Mouse (Mus musculus) neural tube, embryonic 14.5 days (tissue): Measurements from ENCODE around the gene Prdm16. TPM values are rescaled to one million over a fixed set of nuclear protein-coding genes. Genes with fewer than 3 reads are reported as not detected.

Experiments
- ATAC-seq: fragments of 200-750 bp; cut with Nextera tagmentation; 2 replicates; pipeline ENCODE4 v1.8.0; 2017; ENCODE audit warnings: low read depth, mild to moderate bottlenecking, moderate TSS enrichment, moderate library complexity
- H3K27ac ChIP-seq: fragments of 300-500 bp; sonication (generic); 2 replicates; pipeline ENCODE4 v1.5.1; 2014; ENCODE audit warnings: low read depth, mild to moderate bottlenecking, control low read depth, low read length, moderate library complexity, mixed read lengths
- H3K27me3 ChIP-seq: fragments of 300-500 bp; sonication (generic); 2 replicates; pipeline ENCODE4 v1.6.1; 2014; ENCODE audit warnings: low read length; ENCODE audit not compliant: control insufficient read depth, insufficient read depth
- H3K36me3 ChIP-seq: fragments of 300-500 bp; sonication (generic); 2 replicates; pipeline ENCODE4 v1.6.1; 2014; ENCODE audit warnings: low read length, mixed read lengths; ENCODE audit not compliant: control insufficient read depth, insufficient read depth
- H3K4me1 ChIP-seq: fragments of 300-500 bp; sonication (generic); 2 replicates; pipeline ENCODE4 v1.6.1; 2014; ENCODE audit warnings: low read length; ENCODE audit not compliant: control insufficient read depth, insufficient read depth
- H3K4me2 ChIP-seq: fragments of 300-500 bp; sonication (generic); 2 replicates; pipeline ENCODE4 v1.6.1; 2014; ENCODE audit warnings: mild to moderate bottlenecking, low read depth, low read length, control low read depth
- H3K4me3 ChIP-seq: fragments of 300-500 bp; sonication (generic); 2 replicates; pipeline ENCODE4 v1.5.1; 2014; ENCODE audit warnings: low read depth, low read length, control low read depth, mixed read lengths
- H3K9ac ChIP-seq: fragments of 300-500 bp; sonication (generic); replicated peaks from 2 replicates; pipeline ENCODE4 v1.6.1; 2014; ENCODE audit warnings: low read depth, mild to moderate bottlenecking, control low read depth, low read length, mixed read lengths
- H3K9me3 ChIP-seq: fragments of 300-500 bp; sonication (generic); 2 replicates; pipeline ENCODE4 v1.6.1; 2016; ENCODE audit warnings: low read length; ENCODE audit not compliant: control insufficient read depth
- WGBS: fragments of 180-500 bp; shearing (Covaris S2); extraction: QIAGEN DNeasy Blood & Tissue Kit; methylation state at CpG from one replicate; pipeline ENCODE4 v1.1.7; 2014; 5-methylcytosine and 5-hydroxymethylcytosine counted together
- polyA plus RNA-seq: library from polyadenylated mRNA; unstranded; fragments of >200 nt; fragmentation: Nextera tagmentation; extraction: Ambion mirVana; gene quantifications from 2 replicates; pipeline ENCODE4 v1.2.1, GENCODE M21; 2014

Prdm16 gene
- polyA plus RNA-seq = 4.6 and 5.7 TPM in 2 replicates

DNA sequence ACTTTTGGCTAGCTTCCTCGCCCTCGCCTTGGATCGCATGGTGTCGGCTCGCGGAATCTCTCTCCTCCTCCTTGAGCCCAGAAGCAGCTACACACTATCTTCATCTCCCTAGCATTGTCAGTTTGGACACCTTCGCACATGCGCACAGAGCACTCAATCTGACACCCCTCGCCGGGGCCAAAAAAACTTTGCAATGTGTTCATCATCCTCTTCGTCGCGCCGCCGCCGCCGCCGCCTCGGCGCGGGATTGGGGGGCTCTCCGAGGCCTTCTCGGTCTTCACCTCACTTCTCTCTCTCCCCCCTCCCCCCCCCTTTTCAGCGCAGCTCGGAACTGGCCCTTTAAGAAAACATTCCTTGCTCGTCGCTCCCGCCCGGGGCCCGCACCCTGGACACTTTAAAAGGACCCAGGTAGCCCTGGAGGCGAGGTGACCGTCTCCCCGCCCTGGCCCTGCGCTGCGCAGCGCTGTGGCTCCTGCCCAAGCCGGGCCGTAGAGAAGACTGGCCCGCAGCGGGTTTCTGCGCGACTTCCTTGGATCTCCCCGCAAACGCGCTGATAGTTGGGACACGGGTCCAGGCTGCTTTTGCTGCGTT, at the start of gene Prdm16:
Prdm16 (minus strand) TSS at position 153 of the 591 bp plus-strand sequence.
- H3K27ac ChIP-seq = peak within 1 kb of the TSS; percentile 57
- peak within 1 kb of the TSS; percentile 50 for H3K9ac ChIP-seq
- H3K9me3 ChIP-seq = no peaks in the 10 kb centered on the region
- peak within 1 kb of the TSS; percentile 36 for H3K4me3 ChIP-seq
- peaks cover 10% of the 10 kb centered on the region; the same call in 1 of the 2 replicates for H3K4me1 ChIP-seq
- no peaks in the 10 kb centered on the region for H3K36me3 ChIP-seq
- H3K27me3 ChIP-seq = peaks cover 38% of the 10 kb centered on the region
- WGBS = under 1% methylated on average over 47 of the region's 47 CpGs
- H3K4me2 ChIP-seq = peak within 1 kb of the TSS; percentile 50
- ATAC-seq = peak; percentile 20; the same call in 1 of the 2 replicates

GRCm38 (mm10) chr4:154683068-154683752, 46.5 kb upstream of the Prdm16 start:
- no peak overlapping the region for H3K9ac ChIP-seq
- H3K4me1 ChIP-seq = no peaks in the 10 kb centered on the region
- H3K36me3 ChIP-seq = no peaks in the 10 kb centered on the region
- 78% methylated on average over 5 of the region's 5 CpGs for WGBS
- H3K27me3 ChIP-seq = no peaks in the 10 kb centered on the region
- H3K4me3 ChIP-seq = no peak overlapping the region
- H3K9me3 ChIP-seq = no peaks in the 10 kb centered on the region
- no peak for ATAC-seq
- H3K4me2 ChIP-seq = no peak overlapping the region
- H3K27ac ChIP-seq = no peak overlapping the region

DNA sequence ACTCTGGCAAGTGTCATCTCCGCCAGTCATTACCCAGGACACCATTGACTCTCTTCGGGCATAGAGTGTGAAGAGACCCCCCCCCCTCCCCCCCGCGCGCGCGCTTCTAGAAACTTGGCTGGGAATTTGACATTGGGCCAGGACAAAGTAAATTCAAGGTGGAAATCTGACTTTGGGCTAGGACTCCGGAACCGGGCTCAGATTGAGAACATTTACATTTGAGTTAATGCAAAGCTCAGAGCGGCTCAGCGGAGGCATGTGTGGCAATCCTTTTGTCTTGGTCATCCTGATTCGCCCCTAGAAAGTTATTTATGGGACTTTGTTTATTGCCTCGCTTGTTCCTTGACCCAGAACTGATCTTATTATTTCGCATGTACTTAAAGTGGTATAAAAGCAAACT, 45.6 kb upstream of the Prdm16 start:
- H3K36me3 ChIP-seq = no peaks in the 10 kb centered on the region
- no peaks in the 10 kb centered on the region for H3K27me3 ChIP-seq
- no peak overlapping the region for H3K27ac ChIP-seq
- no peak overlapping the region for H3K4me2 ChIP-seq
- no peaks in the 10 kb centered on the region for H3K4me1 ChIP-seq
- no peak for ATAC-seq
- no peak overlapping the region for H3K4me3 ChIP-seq
- WGBS = 17% methylated on average over 14 of the region's 14 CpGs
- H3K9ac ChIP-seq = no peak overlapping the region
- H3K9me3 ChIP-seq = no peaks in the 10 kb centered on the region

DNA sequence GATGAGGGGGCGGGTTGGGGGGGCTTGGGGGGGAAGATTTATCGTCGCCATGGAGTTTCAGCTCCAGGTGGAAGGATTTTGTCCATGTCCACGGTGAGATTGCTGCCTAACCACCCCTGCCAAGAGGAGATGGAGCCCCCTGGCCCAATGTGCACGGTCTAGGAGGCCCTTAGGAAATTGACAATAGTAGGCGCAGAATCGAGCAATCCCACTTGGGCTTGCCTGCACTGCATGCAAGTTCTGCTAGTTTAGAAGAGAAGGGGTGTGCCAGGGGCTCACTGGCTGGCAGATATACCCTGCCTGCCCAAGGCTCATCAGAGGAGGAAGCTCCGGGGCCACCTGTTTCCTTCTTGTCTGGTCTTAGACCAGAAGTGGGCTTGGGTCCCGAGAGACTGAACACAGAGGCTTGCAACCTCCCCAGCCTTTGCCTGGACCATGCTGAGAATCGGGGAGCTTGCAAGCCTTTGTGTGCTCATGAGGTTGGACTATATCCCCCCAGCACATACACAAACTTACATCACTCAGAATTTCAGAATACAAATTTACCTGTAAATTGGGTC, 38.8 kb upstream of the Prdm16 start:
- H3K9ac ChIP-seq = no peak overlapping the region
- no peaks in the 10 kb centered on the region for H3K9me3 ChIP-seq
- ATAC-seq = no peak
- no peak overlapping the region for H3K4me3 ChIP-seq
- no peak overlapping the region for H3K27ac ChIP-seq
- no peak overlapping the region for H3K4me2 ChIP-seq
- 49% methylated on average over 10 of the region's 10 CpGs for WGBS
- H3K27me3 ChIP-seq = no peaks in the 10 kb centered on the region
- no peaks in the 10 kb centered on the region for H3K36me3 ChIP-seq
- peaks cover 6% of the 10 kb centered on the region; the same call in 1 of the 2 replicates for H3K4me1 ChIP-seq

GRCm38 (mm10) chr4:154674966-154675365, 38.3 kb upstream of the Prdm16 start:
- peaks cover 6% of the 10 kb centered on the region; the same call in 1 of the 2 replicates for H3K4me1 ChIP-seq
- WGBS = 15% methylated on average over 15 of the region's 15 CpGs
- H3K4me3 ChIP-seq = 0 out of 2 replicates have a peak overlapping the region, but pooled peaks have one; percentile 4
- H3K9ac ChIP-seq = no peak overlapping the region
- no peak for ATAC-seq
- H3K9me3 ChIP-seq = no peaks in the 10 kb centered on the region
- no peaks in the 10 kb centered on the region for H3K36me3 ChIP-seq
- no peaks in the 10 kb centered on the region for H3K27me3 ChIP-seq
- no peak overlapping the region for H3K27ac ChIP-seq
- H3K4me2 ChIP-seq = peak overlapping the region; percentile 37

DNA sequence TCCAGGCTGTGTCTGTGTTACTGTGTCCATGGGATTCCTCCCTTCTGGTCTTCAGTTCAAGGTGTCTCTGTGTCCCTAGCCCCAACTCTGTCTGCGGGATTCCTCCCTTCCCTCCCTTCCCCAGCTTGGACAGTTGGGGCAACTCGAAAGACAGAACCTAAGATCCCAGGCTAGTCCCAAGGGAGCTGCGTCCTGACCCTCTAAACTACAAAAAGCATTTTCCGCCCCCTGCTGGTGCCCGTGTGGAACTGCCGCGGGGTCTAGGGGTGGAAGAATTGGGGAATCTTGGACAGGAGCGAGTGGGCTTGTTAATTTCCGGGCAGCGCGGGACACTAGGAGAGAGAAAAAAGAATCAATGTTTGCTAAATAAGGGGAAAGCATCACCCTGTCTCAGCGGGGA, 37.9 kb upstream of the Prdm16 start:
- Histone ChIP-seq H3K9ac (no peak overlapping the region), H3K4me1 (peaks cover 6% of the 10 kb centered on the region; the same call in 1 of the 2 replicates), H3K4me3 (0 out of 2 replicates have a peak overlapping the region, but pooled peaks have one; percentile 4), H3K4me2 (peak overlapping the region; percentile 37), H3K27ac (no peak overlapping the region), H3K9me3 (no peaks in the 10 kb centered on the region), H3K36me3 (no peaks in the 10 kb centered on the region), H3K27me3 (no peaks in the 10 kb centered on the region)
- WGBS = 1% methylated on average over 12 of the region's 12 CpGs
- ATAC-seq = no peak

DNA sequence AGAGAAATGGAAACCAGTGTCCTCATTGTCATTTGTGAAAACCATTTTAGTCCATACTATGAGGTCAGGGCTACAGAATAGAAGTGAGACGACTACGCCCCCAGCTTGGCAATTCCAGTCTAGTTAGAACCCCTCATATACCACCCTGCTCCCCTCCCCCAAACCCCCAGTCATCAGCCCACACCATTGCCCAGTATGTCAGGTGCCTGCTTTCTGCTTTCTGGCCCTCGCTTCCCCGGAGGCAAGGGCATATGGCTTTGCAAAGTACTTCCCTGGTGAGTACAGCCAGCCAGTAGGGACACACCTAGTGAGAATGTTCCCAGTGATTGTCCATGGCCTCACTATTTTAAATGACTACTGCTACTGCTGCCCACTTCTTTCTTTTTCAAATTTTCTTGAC, 37.3 kb upstream of the Prdm16 start:
- H3K27ac ChIP-seq = no peak overlapping the region
- H3K27me3 ChIP-seq = no peaks in the 10 kb centered on the region
- 79% methylated on average over 4 of the region's 4 CpGs for WGBS

GRCm38 (mm10) chr4:154672027-154672426, 35.4 kb upstream of the Prdm16 start:
- Histone ChIP-seq H3K4me2 (no peak overlapping the region), H3K4me3 (no peak overlapping the region), H3K9ac (no peak overlapping the region), H3K36me3 (no peaks in the 10 kb centered on the region), H3K27ac (no peak overlapping the region), H3K27me3 (no peaks in the 10 kb centered on the region), H3K4me1 (peaks cover 6% of the 10 kb centered on the region; the same call in 1 of the 2 replicates), H3K9me3 (no peaks in the 10 kb centered on the region)
- ATAC-seq = no peak
- 77% methylated on average over 1 of the region's 1 CpGs for WGBS

More for the DNA sequence above, 37.3 kb upstream of the Prdm16 start:
- Histone ChIP-seq H3K4me2 (no peak overlapping the region), H3K36me3 (no peaks in the 10 kb centered on the region), H3K4me3 (no peak overlapping the region), H3K4me1 (peaks cover 6% of the 10 kb centered on the region; the same call in 1 of the 2 replicates), H3K9me3 (no peaks in the 10 kb centered on the region), H3K9ac (no peak overlapping the region)
- no peak for ATAC-seq
